Mouse (Mus musculus) limb, embryonic 14.5 days (tissue): ENCODE measurements at regions not wholly inside any gene's neighbourhood (a gene's known extent, or its start where the extent isn't known, plus 50 kb on each side); places are given as distances from the start of the nearest gene placed in this dataset.
"Not testable (repeated sequence)": the region's sequence is repeated elsewhere in the genome, so short reads cannot be mapped to it uniquely, and the experiment has no call there.

ENCODE experiments used
- ATAC-seq: fragments of 200-750 bp; cut with Nextera tagmentation; 2 replicates; pipeline ENCODE4 v1.8.0; 2017; ENCODE audit warnings: low read depth, moderate number of reproducible peaks, moderate TSS enrichment; ENCODE audit not compliant: low FRiP score
- DNase-seq: peaks from one replicate; pipeline ENCODE4 v3.0.0-alpha.2; 2015; ENCODE audit warnings: low spot score
- H3K27ac ChIP-seq: fragments of 300-500 bp; sonication (generic); replicated peaks from 2 replicates; pipeline ENCODE4 v1.5.1; 2014; ENCODE audit warnings: low read depth, mild to moderate bottlenecking, low read length, moderate library complexity, mixed read lengths
- H3K27me3 ChIP-seq: fragments of 300-500 bp; sonication (generic); 2 replicates; pipeline ENCODE4 v1.6.1; 2014; ENCODE audit warnings: low read length, mixed read lengths; ENCODE audit not compliant: control insufficient read depth, insufficient read depth
- H3K36me3 ChIP-seq: fragments of 300-500 bp; sonication (generic); 2 replicates; pipeline ENCODE4 v1.6.1; 2014; ENCODE audit warnings: mild to moderate bottlenecking, low read length, moderate library complexity, mixed read lengths; ENCODE audit not compliant: control insufficient read depth, insufficient read depth
- H3K4me1 ChIP-seq: fragments of 300-500 bp; sonication (generic); 2 replicates; pipeline ENCODE4 v1.6.1; 2014; ENCODE audit warnings: antibody characterized with exemption, low read length, mixed read lengths; ENCODE audit not compliant: control insufficient read depth, insufficient read depth
- H3K4me2 ChIP-seq: fragments of 300-500 bp; sonication (generic); replicated peaks from 2 replicates; pipeline ENCODE4 v1.6.1; 2014; ENCODE audit warnings: low read depth, mild to moderate bottlenecking, low read length, moderate library complexity; ENCODE audit not compliant: severe bottlenecking
- H3K4me3 ChIP-seq: fragments of 300-500 bp; sonication (generic); replicated peaks from 2 replicates; pipeline ENCODE4 v1.5.1; 2014; ENCODE audit warnings: low read length
- H3K9ac ChIP-seq: fragments of 300-500 bp; sonication (generic); 2 replicates; pipeline ENCODE4 v1.6.1; 2014; ENCODE audit warnings: mild to moderate bottlenecking, low read depth, low read length, moderate library complexity; ENCODE audit not compliant: severe bottlenecking
- H3K9me3 ChIP-seq: fragments of 300-500 bp; sonication (generic); 2 replicates; pipeline ENCODE4 v1.6.1; 2016; ENCODE audit warnings: low read length; ENCODE audit not compliant: control insufficient read depth
- POLR2A ChIP-seq: fragments of 200-500 bp; IDR thresholded peaks from 2 replicates; pipeline ENCODE4 v1.8.0; 2012; ENCODE audit warnings: inconsistent platforms, mild to moderate bottlenecking, moderate library complexity, borderline replicate concordance; ENCODE audit not compliant: insufficient read depth, insufficient read length; ENCODE audit errors: extremely low read depth
- WGBS: fragments of 180-500 bp; shearing (Covaris S2); extraction: QIAGEN DNeasy Blood & Tissue Kit; methylation state at CpG from one replicate; pipeline ENCODE4 v1.1.7; 2014; 5-methylcytosine and 5-hydroxymethylcytosine counted together

GRCm38 (mm10) chr7:62230713-62231112 is 115.7 kb upstream of the Ndn start:
- 6% methylated on average over 2 of the region's 2 CpGs for WGBS
- no peak for TF ChIP-seq POLR2A
- H3K36me3 ChIP-seq: no peaks in the 10 kb centered on the region
- H3K9me3 ChIP-seq: no peaks in the 10 kb centered on the region
- DNase-seq (no peak), ATAC-seq (peak; percentile 20; the same call in 1 of the 2 replicates)
- 0 out of 2 replicates have a peak overlapping the region, but pooled peaks have one; percentile 8 for H3K4me3 ChIP-seq
- no peaks in the 10 kb centered on the region for H3K27me3 ChIP-seq
- H3K4me1 ChIP-seq: peaks cover 5% of the 10 kb centered on the region; the same call in 1 of the 2 replicates
- H3K9ac ChIP-seq: peak overlapping the region; percentile 4; the same call in 1 of the 2 replicates
- peak overlapping the region; percentile 79 for H3K27ac ChIP-seq
- peak overlapping the region; percentile 40 for H3K4me2 ChIP-seq

DNA sequence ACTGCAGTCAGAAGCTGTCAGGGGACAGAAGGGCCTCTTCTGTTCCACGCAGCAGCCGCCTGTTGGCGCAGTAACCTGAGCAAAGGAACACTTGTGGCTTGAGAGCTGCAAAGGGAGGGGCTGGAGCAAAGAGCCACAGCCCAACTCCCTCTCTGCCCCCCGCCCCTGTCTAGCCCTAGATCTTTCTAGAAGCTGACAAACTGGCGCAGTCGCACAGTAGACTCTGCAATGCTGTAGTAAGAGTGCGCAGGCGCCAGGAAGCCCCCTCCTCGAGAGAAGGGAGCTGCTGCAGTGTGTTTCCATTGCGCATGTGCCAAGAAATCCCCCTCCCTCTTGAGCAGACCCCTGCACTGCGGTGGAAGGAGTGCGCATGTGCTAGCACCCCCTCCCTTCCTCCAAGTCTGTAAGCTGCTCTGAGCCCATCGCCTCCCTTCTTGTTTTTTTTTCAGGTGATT is 115.2 kb upstream of the Ndn start:
- no peak overlapping the region; the same call in 1 of the 2 replicates for H3K9ac ChIP-seq
- H3K4me2 ChIP-seq: peak overlapping the region; percentile 40
- H3K4me3 ChIP-seq: peak overlapping the region; percentile 8; the same call in 1 of the 2 replicates
- H3K9me3 ChIP-seq: no peaks in the 10 kb centered on the region
- ATAC-seq: peak; percentile 91
- peak overlapping the region; percentile 79 for H3K27ac ChIP-seq
- H3K36me3 ChIP-seq: no peaks in the 10 kb centered on the region
- H3K27me3 ChIP-seq: no peaks in the 10 kb centered on the region
- no peak for TF ChIP-seq POLR2A
- WGBS: 15% methylated on average over 13 of the region's 13 CpGs
- peaks cover 5% of the 10 kb centered on the region; the same call in 1 of the 2 replicates for H3K4me1 ChIP-seq
- peak; percentile 90 for DNase-seq

DNA sequence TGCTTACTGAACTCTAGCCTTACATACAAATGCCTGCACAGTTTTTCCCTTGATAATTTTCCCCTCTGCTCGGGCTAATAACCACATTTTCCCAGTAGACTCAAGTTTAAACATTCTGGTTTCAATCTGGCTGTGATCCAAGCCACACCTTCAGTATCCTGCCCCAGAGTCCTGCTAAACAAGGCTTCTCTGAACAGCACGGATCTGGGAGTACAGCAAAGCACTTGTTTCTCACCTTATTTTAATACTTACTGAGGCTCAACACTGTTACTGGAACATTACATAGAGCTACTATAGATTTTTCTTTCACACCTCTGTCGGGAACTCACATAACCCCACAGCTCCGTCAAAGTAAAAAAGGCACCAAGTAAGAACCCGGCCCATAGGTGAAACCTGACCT is 114.3 kb upstream of the Ndn start:
- Histone ChIP-seq H3K27ac (peak overlapping the region; percentile 79), H3K4me1 (peaks cover 5% of the 10 kb centered on the region; the same call in 1 of the 2 replicates), H3K9me3 (no peaks in the 10 kb centered on the region), H3K9ac (no peak overlapping the region), H3K36me3 (no peaks in the 10 kb centered on the region), H3K4me2 (peak overlapping the region; percentile 25; the same call in 1 of the 2 replicates), H3K27me3 (no peaks in the 10 kb centered on the region), H3K4me3 (no peak overlapping the region)
- TF ChIP-seq POLR2A: no peak
- DNase-seq: peak; percentile 45
- WGBS: 50% methylated on average over 5 of the region's 5 CpGs
- ATAC-seq: peak; percentile 17; the same call in 1 of the 2 replicates

GRCm38 (mm10) chr7:62234037-62234436 is 112.3 kb upstream of the Ndn start:
- 52% methylated on average over 6 of the region's 6 CpGs for WGBS
- no peak for ATAC-seq
- Histone ChIP-seq H3K36me3 (no peaks in the 10 kb centered on the region), H3K4me3 (no peak overlapping the region), H3K27ac (no peak overlapping the region), H3K4me1 (peaks cover 5% of the 10 kb centered on the region; the same call in 1 of the 2 replicates), H3K9me3 (no peaks in the 10 kb centered on the region), H3K4me2 (no peak overlapping the region), H3K9ac (no peak overlapping the region), H3K27me3 (no peaks in the 10 kb centered on the region)
- DNase-seq: no peak
- TF ChIP-seq POLR2A: no peak

DNA sequence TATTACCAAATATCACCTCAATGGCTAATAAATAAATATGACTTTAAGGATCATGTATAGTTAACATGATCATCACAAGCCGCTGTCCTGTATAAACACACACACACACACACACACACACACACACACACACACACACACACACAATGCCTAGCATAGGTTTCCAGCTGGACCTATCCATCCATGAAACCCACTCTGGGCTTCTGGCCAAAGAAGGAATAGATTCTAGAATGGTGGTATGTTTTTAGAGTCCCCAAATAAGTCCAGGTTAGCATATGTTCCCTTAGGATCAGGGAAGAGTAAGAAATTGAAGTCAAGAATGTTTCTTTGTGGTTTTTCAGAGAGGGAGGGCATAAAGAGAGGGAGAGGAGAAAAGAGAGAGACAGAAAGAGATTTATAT is 110.6 kb upstream of the Ndn start:
- Histone ChIP-seq H3K27ac (no peak overlapping the region), H3K27me3 (no peaks in the 10 kb centered on the region), H3K9me3 (no peaks in the 10 kb centered on the region), H3K4me1 (peaks cover under 1% of the 10 kb centered on the region; the same call in 1 of the 2 replicates), H3K4me2 (no peak overlapping the region), H3K9ac (no peak overlapping the region), H3K36me3 (no peaks in the 10 kb centered on the region), H3K4me3 (no peak overlapping the region)
- DNase-seq (no peak), ATAC-seq (no peak)
- 83% methylated on average over 1 of the region's 1 CpGs for WGBS
- no peak for TF ChIP-seq POLR2A

- H3K4me1 ChIP-seq: no peaks in the 10 kb centered on the region
- H3K9ac ChIP-seq: no peak overlapping the region
- 42% methylated on average over 8 of the region's 8 CpGs for WGBS
- TF ChIP-seq POLR2A: no peak
- no peak overlapping the region for H3K4me2 ChIP-seq
- no peak overlapping the region for H3K27ac ChIP-seq
- DNase-seq (no peak), ATAC-seq (no peak; the same call in 1 of the 2 replicates)
- no peaks in the 10 kb centered on the region for H3K27me3 ChIP-seq
- H3K36me3 ChIP-seq: no peaks in the 10 kb centered on the region
- no peaks in the 10 kb centered on the region for H3K9me3 ChIP-seq
- H3K4me3 ChIP-seq: no peak overlapping the region
Measured at GRCm38 (mm10) chr7:62261688-62262114, 84.7 kb upstream of the Ndn start.

GRCm38 (mm10) chr7:62262174-62262573 is 84.2 kb upstream of the Ndn start:
- H3K27ac ChIP-seq, H3K4me2 ChIP-seq, H3K9ac ChIP-seq, H3K9me3 ChIP-seq, DNase-seq, H3K4me1 ChIP-seq, H3K27me3 ChIP-seq, H3K36me3 ChIP-seq, ATAC-seq, H3K4me3 ChIP-seq: not testable (repeated sequence)
- WGBS: 51% methylated on average over 2 of the region's 2 CpGs
